Mouse (Mus musculus) Patski (cell line): ENCODE data around the gene Mydgf. TPM values are rescaled to one million over a fixed set of nuclear protein-coding genes. Genes with fewer than 3 reads are reported as not detected.

Experiments used
- ATAC-seq: fragments of 100-300 bp; one replicate; pipeline ENCODE4 v1.8.0; 2021
- CTCF ChIA-PET: fragments of 350-600 bp; sonication (Branson Sonifier 250); formaldehyde crosslinking; loops from one replicate; lab custom pipeline; 2022; ENCODE audit warnings: inconsistent platforms; lab: Charles Lee
- POLR2A ChIA-PET: fragments of 350-600 bp; sonication (Branson Sonifier 250); formaldehyde crosslinking; loops from one replicate; lab custom pipeline; 2022; ENCODE audit warnings: antibody characterized with exemption, inconsistent platforms; lab: Charles Lee
- DNase-seq: peaks from one replicate; pipeline ENCODE4 v3.0.0-alpha.2; 2011; ENCODE audit warnings: low read depth, low spot score
- H3K27me3 ChIP-seq: fragments of 371-371 bp; one replicate; pipeline ENCODE4 v1.5.1; 2021
- CTCF ChIP-seq: fragments of 100-300 bp; IDR thresholded peaks from one replicate; pipeline ENCODE4 v1.5.1; 2021
- in situ Hi-C: fragments of 300-500 bp; cut with MboI; formaldehyde crosslinking; loops from 3 replicates; pipeline ENCODE4 v1.11.1; 2018; ENCODE audit warnings: low pct_unique_long_range_greater_than_20kb, mixed read lengths
- polyA plus RNA-seq: library from polyadenylated mRNA; unstranded; gene quantifications from one replicate; pipeline ENCODE4 v1.2.3, GENCODE M21; 2021

The Mydgf gene
- polyA plus RNA-seq, 1 experiment from 2014 or later: 96.5 TPM

DNA sequence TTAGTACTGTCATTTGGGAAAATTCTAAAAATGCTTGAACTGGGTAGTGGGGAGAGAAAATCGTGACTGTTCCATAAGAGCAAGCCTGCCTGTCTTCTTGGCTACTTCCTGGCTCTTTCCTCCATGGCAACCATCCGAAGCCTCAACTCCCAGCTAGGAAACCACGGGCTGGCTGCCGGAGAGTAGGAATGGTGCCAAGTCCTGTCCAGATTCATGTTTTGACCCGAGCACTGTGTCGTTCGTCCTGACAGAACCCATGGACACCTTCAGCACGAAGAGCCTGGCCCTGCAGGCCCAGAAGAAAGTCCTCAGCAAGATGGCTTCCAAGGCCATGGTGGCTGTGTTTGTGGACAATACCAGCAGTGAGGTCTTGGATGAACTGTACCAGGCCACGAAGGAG is 12.3 kb downstream of the Mydgf start:
- ChIA-PET POLR2A (no interaction called here), CTCF (no interaction called here)
- no peaks in the 10 kb centered on the region for H3K27me3 ChIP-seq
- DNase-seq (no peak), ATAC-seq (no peak)
- in situ Hi-C loops: no loop called here
- no peak for TF ChIP-seq CTCF

GRCm38 (mm10) chr17:56170636-56171035 is 13.1 kb downstream of the Mydgf start:
- ChIA-PET POLR2A (no interaction called here), CTCF (interaction anchor here (0.7 kb wide), 1 partner anchor 13 kb away, joined by 3 read pairs; no protein-coding TSS in a partner anchor)
- in situ Hi-C loops: no loop called here
- DNase-seq: no peak
- no peaks in the 10 kb centered on the region for H3K27me3 ChIP-seq
- TF ChIP-seq CTCF: no peak
- ATAC-seq: no peak

DNA sequence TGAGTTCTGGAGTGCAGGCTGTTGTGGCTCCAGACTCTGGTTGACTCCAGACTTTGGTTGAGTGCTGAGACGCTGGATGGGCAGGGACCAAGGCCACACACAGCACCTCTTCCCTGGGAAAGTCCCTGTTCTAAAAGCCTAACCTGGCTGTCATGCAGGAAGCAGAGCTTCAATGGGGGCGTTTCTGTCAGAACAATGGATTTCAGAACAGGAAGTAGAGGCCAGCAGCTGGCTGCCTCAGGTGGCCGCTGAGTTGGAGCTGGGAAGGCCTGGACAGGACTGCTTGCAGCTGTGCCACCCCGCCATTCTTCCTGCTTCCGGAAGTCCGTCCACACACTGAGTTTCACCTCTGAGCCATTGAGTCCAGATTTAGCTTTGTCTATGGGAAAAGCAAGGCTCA is 13.9 kb downstream of the Mydgf start:
- no peaks in the 10 kb centered on the region for H3K27me3 ChIP-seq
- TF ChIP-seq CTCF: no peak
- DNase-seq: no peak
- POLR2A ChIA-PET: no interaction called here
- ATAC-seq: no peak
- in situ Hi-C loops: no loop called here
- CTCF ChIA-PET: interaction anchor here (0.7 to 1.0 kb wide), 2 partner anchors 10 to 13 kb away, joined by 3 read pairs; no protein-coding TSS in a partner anchor

- in situ Hi-C loops: no loop called here
- POLR2A ChIA-PET: no interaction called here
- no peaks in the 10 kb centered on the region for H3K27me3 ChIP-seq
- no peak for TF ChIP-seq CTCF
- CTCF ChIA-PET: no interaction called here
- DNase-seq (no peak), ATAC-seq (no peak)
Observed at GRCm38 (mm10) chr17:56165671-56166070, 18.0 kb downstream of the Mydgf start.

DNA sequence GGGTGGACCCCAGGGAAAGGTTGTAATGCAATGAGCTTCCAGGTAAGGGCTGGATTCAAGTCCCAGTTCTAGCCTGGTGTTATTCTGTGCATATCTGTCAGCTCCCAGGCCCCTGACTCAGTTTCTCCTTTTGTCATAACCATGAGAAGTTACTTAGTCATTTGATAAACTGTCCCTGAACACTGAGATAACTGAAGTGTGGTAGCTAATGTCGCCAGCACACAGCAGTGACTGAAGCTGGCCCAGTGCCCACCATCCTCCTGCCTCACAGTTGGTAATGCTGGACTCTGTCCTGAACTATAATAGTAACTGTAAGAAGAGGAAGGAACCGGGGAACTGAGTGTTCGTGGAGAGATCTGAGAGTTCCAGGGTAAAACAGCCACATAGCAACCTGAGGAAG is 19.2 kb downstream of the Mydgf start:
- ChIA-PET POLR2A (interaction anchor here (1.1 kb wide), 1 partner anchor 12 kb away, joined by 3 read pairs; no protein-coding TSS in a partner anchor), CTCF (no interaction called here)
- H3K27me3 ChIP-seq: no peaks in the 10 kb centered on the region
- no peak for DNase-seq
- ATAC-seq: no peak
- no peak for TF ChIP-seq CTCF
- in situ Hi-C loops: loop anchor here (5.0 kb wide), 1 partner anchor 37 kb away; no protein-coding TSS in a partner anchor

GRCm38 (mm10) chr17:56163523-56164102 is 20.1 kb downstream of the Mydgf start:
- H3K27me3 ChIP-seq: no peaks in the 10 kb centered on the region
- DNase-seq (no peak), ATAC-seq (no peak)
- POLR2A ChIA-PET: interaction anchor here (1.1 kb wide), 1 partner anchor 13 kb away, joined by 3 read pairs; no protein-coding TSS in a partner anchor
- in situ Hi-C loops: loop anchor here (5.0 kb wide), 1 partner anchor 36 kb away; no protein-coding TSS in a partner anchor
- no peak for TF ChIP-seq CTCF
- CTCF ChIA-PET: no interaction called here

GRCm38 (mm10) chr17:56162231-56162774 is 21.4 kb downstream of the Mydgf start, which contains the start of gene Tnfaip8l1:
Gene Tnfaip8l1, plus strand, starts transcription at chr17:56162477.
- ChIA-PET POLR2A (no interaction called here), CTCF (no interaction called here)
- ATAC-seq: peak; percentile 98
- DNase-seq: peak; percentile 49
- in situ Hi-C loops: loop anchor here (5.0 kb wide), 1 partner anchor 35 kb away; no protein-coding TSS in a partner anchor
- no peak for TF ChIP-seq CTCF
- peaks cover 13% of the 10 kb centered on the region for H3K27me3 ChIP-seq

GRCm38 (mm10) chr17:56159729-56160128 is 24.0 kb downstream of the Mydgf start:
- ChIA-PET POLR2A (no interaction called here), CTCF (interaction anchor here (0.8 to 1.7 kb wide), 13 partner anchors 10 to 96 kb away, joined by 3 to 12 read pairs (median 4); partner anchors contain the start of gene Lrg1)
- in situ Hi-C loops: loop anchor here (5.0 kb wide), 1 partner anchor 32 kb away; no protein-coding TSS in a partner anchor
- ATAC-seq (no peak), DNase-seq (no peak)
- peaks cover 22% of the 10 kb centered on the region for H3K27me3 ChIP-seq
- no peak for TF ChIP-seq CTCF

DNA sequence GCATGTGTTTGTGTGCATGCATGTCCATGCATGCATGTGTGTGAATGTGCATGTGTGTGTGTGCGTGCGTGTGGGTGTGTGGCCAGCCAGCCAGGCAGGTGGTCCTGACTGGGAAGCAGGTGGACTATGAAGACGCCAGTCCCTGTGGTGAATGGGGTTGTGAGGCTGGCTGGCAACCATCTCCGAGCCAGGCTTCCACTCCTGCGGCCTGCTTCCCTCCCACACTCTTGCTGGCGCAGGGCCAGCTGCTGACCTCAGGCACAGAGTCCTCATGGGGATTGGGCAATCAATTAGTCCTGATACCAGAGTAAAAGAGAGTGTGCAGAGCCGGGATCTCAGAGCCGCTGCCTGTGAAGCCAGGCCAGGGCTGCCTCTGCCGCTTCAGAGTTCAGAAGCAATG is 30.1 kb downstream of the Mydgf start:
- peak; percentile 68 for ATAC-seq
- ChIA-PET CTCF (interaction anchor here (1.0 kb wide), 1 partner anchor 53 kb away, joined by 3 read pairs; no protein-coding TSS in a partner anchor), POLR2A (no interaction called here)
- H3K27me3 ChIP-seq: peaks cover 58% of the 10 kb centered on the region
- in situ Hi-C loops: no loop called here
- peak; percentile 27 for DNase-seq
- no peak for TF ChIP-seq CTCF

- POLR2A ChIA-PET: no interaction called here
- no peak for TF ChIP-seq CTCF
- H3K27me3 ChIP-seq: peaks cover 67% of the 10 kb centered on the region
- no peak for ATAC-seq
- CTCF ChIA-PET: interaction anchor here (1.0 to 1.4 kb wide), 4 partner anchors 10 to 19 kb away, joined by 3 to 5 read pairs (median 4); no protein-coding TSS in a partner anchor
- in situ Hi-C loops: no loop called here
- no peak for DNase-seq
Observed at GRCm38 (mm10) chr17:56149897-56150296, 33.8 kb downstream of the Mydgf start.
